Mouse (Mus musculus): ENCODE results near the gene Rtl8b. TPM values are rescaled to one million over a fixed set of nuclear protein-coding genes. Genes with fewer than 3 reads are reported as not detected.
"Not testable (repeated sequence)": the region's sequence is repeated elsewhere in the genome, so short reads cannot be mapped to it uniquely, and the experiment has no call there.

Rtl8b gene
- 100 to 1,000 TPM in 1 of 2 experiments, 10 to 100 TPM in 1; 88.7 to 116 TPM for total RNA-seq (2021)

- DNase-seq (ENCODE audit: low spot score), result peak; percentile 75
- intact Hi-C loops (cut with DNase I), result no loop called here
Observed at GRCm38 (mm10) chrX:53670294-53670693, at the start of gene Rtl8b. TSS of gene Rtl8b (minus strand) at chrX:53670408.

- DNase-seq (ENCODE audit: low spot score), result peak; percentile 5
- intact Hi-C loops (cut with DNase I), result no loop called here
Observed at GRCm38 (mm10) chrX:53716323-53717182, 46.3 kb upstream of the Rtl8b start.

- no peak for DNase-seq (ENCODE audit: low spot score)
- intact Hi-C loops (cut with DNase I), result no loop called here
Observed at GRCm38 (mm10) chrX:53715942-53716322, 45.7 kb upstream of the Rtl8b start.

DNA sequence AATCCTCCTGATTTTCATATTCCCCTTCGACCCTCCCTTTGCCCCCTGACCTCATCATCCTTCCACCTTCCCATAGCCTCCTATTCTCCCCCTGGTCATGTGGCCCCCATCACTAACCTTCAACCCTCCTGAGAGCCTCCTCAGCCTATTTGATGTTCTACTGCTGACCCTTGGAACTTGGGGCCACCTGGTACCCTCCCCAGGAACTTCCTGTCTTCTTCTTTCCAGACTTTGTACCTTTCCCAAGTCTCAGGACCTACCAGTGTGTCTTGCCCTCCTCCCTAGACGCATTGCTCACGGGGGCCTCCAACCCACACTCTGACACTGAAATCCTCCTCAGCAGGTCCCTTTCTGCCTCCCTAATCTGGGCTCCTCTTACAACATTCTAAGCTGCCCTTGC lies 32.5 kb upstream of the Rtl8b start:
- intact Hi-C loops (cut with DNase I), result no loop called here
- no peak for DNase-seq (ENCODE audit: low spot score)

DNA sequence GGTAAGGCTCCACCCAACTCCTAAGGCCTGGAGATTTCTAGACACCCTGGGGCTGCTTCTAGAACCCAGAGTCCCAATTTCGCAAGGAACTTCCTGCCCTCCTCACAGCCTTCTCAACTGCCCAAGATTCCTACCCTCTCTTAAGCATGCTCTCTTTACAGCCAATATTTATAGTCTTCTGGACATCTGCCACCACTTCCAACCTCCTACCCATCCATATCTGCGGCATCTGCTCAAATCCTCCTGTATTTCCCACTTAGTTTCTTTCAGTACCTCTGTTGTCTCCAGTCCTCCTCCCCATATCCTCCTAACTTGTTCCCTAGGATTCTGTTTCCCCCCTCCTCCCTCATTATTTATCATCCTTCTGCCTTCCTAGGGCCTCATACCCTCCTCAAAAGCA lies 29.0 kb upstream of the Rtl8b start:
- DNase-seq (ENCODE audit: low spot score), result no peak
- intact Hi-C loops (cut with DNase I), result no loop called here

GRCm38 (mm10) chrX:53694008-53694777 lies 24.0 kb upstream of the Rtl8b start:
- intact Hi-C loops (cut with DNase I), result no loop called here
- no peak for DNase-seq (ENCODE audit: low spot score)

GRCm38 (mm10) chrX:53693141-53693540 lies 22.9 kb upstream of the Rtl8b start:
- intact Hi-C loops (cut with DNase I), result no loop called here
- no peak for DNase-seq (ENCODE audit: low spot score)

DNA sequence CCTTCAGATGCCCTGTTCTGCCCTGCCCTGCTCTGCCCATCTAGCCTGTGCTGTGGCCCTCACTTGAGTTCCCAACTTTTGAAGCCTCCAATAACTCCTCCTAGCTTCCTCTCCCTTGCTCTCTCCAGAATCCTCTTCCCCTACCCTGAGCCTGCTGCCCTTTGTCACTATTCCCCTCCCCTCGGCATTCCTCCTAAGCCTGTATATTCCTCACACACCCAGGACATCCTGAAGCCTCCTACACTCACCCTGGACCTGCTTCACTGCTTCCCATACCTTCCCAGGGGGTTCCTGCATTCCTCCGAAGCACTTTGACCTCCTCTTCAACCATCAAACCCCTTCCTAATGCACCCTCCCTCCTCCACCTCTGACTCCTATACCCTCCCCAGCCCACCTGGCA lies 21.9 kb upstream of the Rtl8b start:
- intact Hi-C loops (cut with DNase I), result no loop called here
- DNase-seq (ENCODE audit: low spot score), result no peak

- intact Hi-C loops (cut with DNase I); DNase-seq (ENCODE audit: low spot score): not testable (repeated sequence)
Observed at GRCm38 (mm10) chrX:53684676-53685075, 14.5 kb upstream of the Rtl8b start.

- DNase-seq (ENCODE audit: low spot score); intact Hi-C loops (cut with DNase I): not testable (repeated sequence)
Observed at GRCm38 (mm10) chrX:53682650-53683049, 12.4 kb upstream of the Rtl8b start.

- intact Hi-C loops (cut with DNase I); DNase-seq (ENCODE audit: low spot score): not testable (repeated sequence)
Observed at GRCm38 (mm10) chrX:53676943-53677342, 6.7 kb upstream of the Rtl8b start.

- DNase-seq (ENCODE audit: low spot score); intact Hi-C loops (cut with DNase I): not testable (repeated sequence)
Observed at GRCm38 (mm10) chrX:53670696-53671095, 488 bp upstream of the Rtl8b start.

DNA sequence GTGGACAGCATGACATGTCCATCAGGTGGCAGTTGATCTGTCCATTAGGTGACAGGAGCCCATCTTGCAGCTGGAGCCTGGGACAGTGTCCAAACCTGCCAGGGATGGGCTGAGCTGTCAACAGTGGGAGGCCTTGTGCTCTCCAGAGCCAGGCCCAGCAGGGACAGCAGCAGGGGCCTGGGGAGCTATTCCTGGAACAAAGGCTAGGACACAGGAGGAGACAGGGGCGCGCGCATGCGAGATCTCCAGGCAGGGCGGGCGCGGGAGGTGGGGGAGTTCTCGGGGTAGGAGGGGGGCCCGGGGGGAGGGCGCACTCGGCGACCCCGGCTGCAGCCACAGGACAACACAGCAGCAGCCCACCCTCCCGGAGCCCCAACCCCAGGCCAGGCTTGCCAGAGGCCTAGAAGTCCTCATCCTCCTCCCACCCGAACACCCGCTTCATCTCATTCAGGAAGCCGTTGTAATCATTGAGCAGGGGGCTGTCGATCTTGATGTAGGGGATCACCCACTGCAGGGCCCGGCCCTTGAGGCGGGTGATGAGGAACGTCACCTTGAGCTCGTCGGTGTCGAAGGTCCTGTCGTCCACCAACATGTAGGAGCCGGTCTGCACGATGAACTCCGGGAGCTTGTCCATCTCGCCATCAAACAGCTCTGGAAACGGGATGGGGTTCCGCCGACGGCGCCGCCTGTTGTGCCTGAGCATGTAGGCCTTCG lies 494 bp downstream of the Rtl8b start:
- intact Hi-C loops (cut with DNase I); DNase-seq (ENCODE audit: low spot score): not testable (repeated sequence)

- intact Hi-C loops (cut with DNase I); DNase-seq (ENCODE audit: low spot score): not testable (repeated sequence)
Observed at GRCm38 (mm10) chrX:53652917-53653316, 17.3 kb downstream of the Rtl8b start.

DNA sequence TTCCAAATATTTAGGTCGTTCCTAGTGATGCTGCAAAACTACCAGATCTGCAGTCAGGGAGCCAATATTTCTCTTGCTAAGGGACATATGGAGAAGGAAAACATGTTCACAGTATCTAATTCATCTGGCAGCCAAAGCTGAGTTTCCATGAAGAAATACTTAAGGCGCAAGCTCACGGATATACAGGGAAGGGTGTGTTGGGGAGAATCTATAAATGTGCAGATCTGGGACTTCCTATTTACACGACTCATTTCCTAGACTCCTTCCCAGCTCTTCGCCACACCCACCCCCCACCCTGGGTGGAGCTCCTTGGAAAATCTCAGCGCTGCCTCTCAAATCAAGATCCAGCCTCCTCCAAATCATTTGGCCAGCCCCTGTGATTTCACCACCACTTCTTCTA lies 24.3 kb downstream of the Rtl8b start:
- intact Hi-C loops (cut with DNase I), result no loop called here
- no peak for DNase-seq (ENCODE audit: low spot score)

- DNase-seq (ENCODE audit: low spot score), result peak; percentile 71
- intact Hi-C loops (cut with DNase I), result not testable (repeated sequence)
Observed at GRCm38 (mm10) chrX:53642980-53643961, 26.9 kb downstream of the Rtl8b start, which contains the start of gene Rtl8a. TSS of gene Rtl8a (minus strand) at chrX:53643682.

DNA sequence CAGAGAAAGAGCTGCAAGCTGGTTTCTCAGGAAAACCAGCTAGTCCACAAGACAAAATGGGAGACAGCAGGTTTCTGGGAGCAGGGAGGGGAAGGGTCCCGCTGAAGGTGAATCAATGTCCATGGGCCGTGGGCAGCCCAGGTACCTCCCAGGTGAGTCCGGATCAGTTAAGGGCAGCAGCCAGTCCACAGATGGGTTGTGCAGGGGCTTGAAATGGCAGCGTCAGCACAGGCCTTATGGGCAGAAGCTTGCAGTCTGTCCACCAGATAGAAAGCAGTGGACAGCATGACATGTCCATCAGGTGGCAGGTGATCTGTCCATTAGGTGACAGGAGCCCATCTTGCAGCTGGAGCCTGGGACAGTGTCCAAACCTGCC lies 27.6 kb downstream of the Rtl8b start:
- DNase-seq (ENCODE audit: low spot score); intact Hi-C loops (cut with DNase I): not testable (repeated sequence)

- DNase-seq (ENCODE audit: low spot score); intact Hi-C loops (cut with DNase I): not testable (repeated sequence)
Observed at GRCm38 (mm10) chrX:53638107-53638506, 32.1 kb downstream of the Rtl8b start.
